Mouse (Mus musculus) cerebellum, adult 2 months (tissue): ENCODE measurements at regions not wholly inside any gene's neighbourhood (a gene's known extent, or its start where the extent isn't known, plus 50 kb on each side); places are given as distances from the start of the nearest gene placed in this dataset.

Experiments used
- CTCF ChIP-seq: fragments of 200-500 bp; IDR thresholded peaks from 2 replicates; pipeline ENCODE4 v1.5.1; 2011; ENCODE audit warnings: low read depth, mild to moderate bottlenecking, control low read depth, low read length, moderate library complexity, borderline replicate concordance; ENCODE audit not compliant: insufficient read depth
- POLR2A ChIP-seq: fragments of 200-500 bp; IDR thresholded peaks from 2 replicates; pipeline ENCODE4 v1.6.1; 2011; ENCODE audit warnings: low read length, control low read depth, borderline replicate concordance; ENCODE audit not compliant: insufficient read depth

DNA sequence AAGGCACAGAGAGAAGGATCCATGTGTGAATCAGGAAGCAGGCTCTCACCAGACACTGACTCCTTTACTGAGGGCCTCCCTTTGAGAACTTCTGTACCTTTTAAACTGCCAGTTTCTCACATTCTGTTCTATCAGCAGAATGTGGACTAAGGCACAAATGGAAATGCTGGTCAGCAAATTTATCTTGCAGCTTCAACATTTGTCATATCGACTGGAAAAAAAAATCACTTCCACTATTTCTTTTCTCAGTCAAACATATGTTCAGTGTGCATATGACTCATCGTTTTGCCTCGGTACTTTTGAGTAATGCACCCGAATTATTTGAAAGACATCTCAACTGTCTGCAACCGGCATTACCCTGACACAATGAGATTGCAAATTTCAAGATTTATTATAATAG lies 101.4 kb upstream of the Sphkap start:
- no peak for TF ChIP-seq CTCF
- TF ChIP-seq POLR2A, result no peak
